Mouse (Mus musculus) heart, embryonic 11.5 days (tissue): ENCODE data around the gene Kcnb1. TPM values are rescaled to one million over a fixed set of nuclear protein-coding genes. Genes with fewer than 3 reads are reported as not detected.
A peak's percentile ranks its signal among the peaks of the same experiment; 100 is the strongest.

ENCODE experiments used
- ATAC-seq: fragments of 200-750 bp; cut with Nextera tagmentation; replicated peaks from 2 replicates; pipeline ENCODE4 v1.8.0; 2017; ENCODE audit warnings: moderate library complexity; ENCODE audit not compliant: insufficient number of reproducible peaks, low FRiP score, low TSS enrichment
- H3K27ac ChIP-seq: fragments of 300-500 bp; sonication (generic); 2 replicates; pipeline ENCODE4 v1.5.1; 2014; ENCODE audit warnings: mild to moderate bottlenecking, low read depth, low read length
- H3K27me3 ChIP-seq: fragments of 300-500 bp; sonication (generic); 2 replicates; pipeline ENCODE4 v1.6.1; 2014; ENCODE audit warnings: mild to moderate bottlenecking, low read length, mixed read lengths; ENCODE audit not compliant: control insufficient read depth, insufficient read depth
- H3K36me3 ChIP-seq: fragments of 300-500 bp; sonication (generic); 2 replicates; pipeline ENCODE4 v1.6.1; 2014; ENCODE audit warnings: mild to moderate bottlenecking, low read length, moderate library complexity, mixed read lengths; ENCODE audit not compliant: control insufficient read depth, insufficient read depth
- H3K4me1 ChIP-seq: fragments of 300-500 bp; sonication (generic); 2 replicates; pipeline ENCODE4 v1.6.1; 2014; ENCODE audit warnings: low read length; ENCODE audit not compliant: control insufficient read depth, insufficient read depth
- H3K4me2 ChIP-seq: fragments of 300-500 bp; sonication (generic); 2 replicates; pipeline ENCODE4 v1.6.1; 2014; ENCODE audit warnings: mild to moderate bottlenecking, moderate library complexity
- H3K4me3 ChIP-seq: fragments of 300-500 bp; sonication (generic); 2 replicates; pipeline ENCODE4 v1.5.1; 2014; ENCODE audit warnings: low read depth, low read length
- H3K9ac ChIP-seq: fragments of 300-500 bp; sonication (generic); 2 replicates; pipeline ENCODE4 v1.6.1; 2014; ENCODE audit warnings: mild to moderate bottlenecking, low read depth, low read length, moderate library complexity
- H3K9me3 ChIP-seq: fragments of 300-500 bp; sonication (generic); replicated peaks from 2 replicates; pipeline ENCODE4 v1.6.1; 2016; ENCODE audit warnings: low read length; ENCODE audit not compliant: control insufficient read depth
- WGBS: fragments of 180-500 bp; shearing (Covaris S2); extraction: QIAGEN DNeasy Blood & Tissue Kit; methylation state at CpG from one replicate; pipeline ENCODE4 v1.1.7; 2014; ENCODE audit not compliant: insufficient replicate concordance; 5-methylcytosine and 5-hydroxymethylcytosine counted together
- polyA plus RNA-seq: library from polyadenylated mRNA; unstranded; fragments of >200 nt; fragmentation: Nextera tagmentation; extraction: Ambion mirVana; gene quantifications from 2 replicates; pipeline ENCODE4 v1.2.1, GENCODE M21; 2014

Gene Kcnb1
- polyA plus RNA-seq, 1 experiment from 2014 or later = 0.16 TPM

GRCm38 (mm10) chr2:167127404-167127803, 62.6 kb downstream of the Kcnb1 start:
- no peak for ATAC-seq
- H3K9me3 ChIP-seq = no peaks in the 10 kb centered on the region
- no peaks in the 10 kb centered on the region for H3K36me3 ChIP-seq
- H3K9ac ChIP-seq = no peak overlapping the region
- no peak overlapping the region for H3K27ac ChIP-seq
- H3K4me2 ChIP-seq = no peak overlapping the region
- whole genome bisulfite sequencing = 80% methylated on average over 5 of the region's 5 CpGs
- H3K27me3 ChIP-seq = peaks cover 9% of the 10 kb centered on the region
- no peak overlapping the region for H3K4me3 ChIP-seq
- H3K4me1 ChIP-seq = peaks cover 15% of the 10 kb centered on the region

- H3K9me3 ChIP-seq = no peaks in the 10 kb centered on the region
- H3K4me3 ChIP-seq = no peak overlapping the region
- no peak overlapping the region for H3K9ac ChIP-seq
- ATAC-seq = no peak
- H3K27ac ChIP-seq = no peak overlapping the region
- H3K27me3 ChIP-seq = peaks cover 9% of the 10 kb centered on the region
- peaks cover 11% of the 10 kb centered on the region for H3K4me1 ChIP-seq
- no peak overlapping the region for H3K4me2 ChIP-seq
- WGBS = 68% methylated on average over 4 of the region's 4 CpGs
- H3K36me3 ChIP-seq = no peaks in the 10 kb centered on the region
Measured at GRCm38 (mm10) chr2:167125781-167126180, 64.2 kb downstream of the Kcnb1 start.

DNA sequence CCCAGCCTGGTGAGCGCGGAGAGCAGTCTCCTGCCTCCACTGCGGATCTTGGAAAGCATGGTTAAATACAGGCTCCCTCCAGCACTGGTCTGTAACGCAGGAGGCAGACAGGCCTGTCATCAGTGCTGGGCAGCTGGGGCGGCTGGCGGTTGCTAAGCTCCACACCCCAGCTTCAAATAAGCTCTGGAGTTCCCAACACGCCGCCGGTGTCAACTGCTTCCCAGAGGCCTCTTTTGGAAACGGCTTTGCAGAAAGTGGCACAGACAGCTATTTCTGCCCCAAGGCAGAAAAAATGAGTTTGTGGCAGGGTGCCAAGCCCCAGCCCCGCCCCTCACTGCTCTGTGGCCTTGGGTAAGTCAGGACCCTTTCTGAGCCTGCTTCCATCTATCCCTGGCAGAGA, 66.0 kb downstream of the Kcnb1 start:
- no peak for ATAC-seq
- no peak overlapping the region for H3K9ac ChIP-seq
- no peaks in the 10 kb centered on the region for H3K9me3 ChIP-seq
- H3K27ac ChIP-seq = peak overlapping the region; percentile 24; the same call in 1 of the 2 replicates
- no peak overlapping the region for H3K4me2 ChIP-seq
- 37% methylated on average over 11 of the region's 11 CpGs for WGBS
- H3K4me3 ChIP-seq = no peak overlapping the region
- peaks cover 2% of the 10 kb centered on the region; the same call in 1 of the 2 replicates for H3K27me3 ChIP-seq
- no peaks in the 10 kb centered on the region for H3K36me3 ChIP-seq
- peaks cover 4% of the 10 kb centered on the region for H3K4me1 ChIP-seq

GRCm38 (mm10) chr2:167122737-167123136, 67.2 kb downstream of the Kcnb1 start:
- Histone ChIP-seq H3K4me2 (no peak overlapping the region), H3K4me3 (no peak overlapping the region), H3K27me3 (no peaks in the 10 kb centered on the region), H3K9ac (no peak overlapping the region), H3K36me3 (no peaks in the 10 kb centered on the region), H3K27ac (no peak overlapping the region), H3K9me3 (no peaks in the 10 kb centered on the region), H3K4me1 (no peaks in the 10 kb centered on the region)
- WGBS = 68% methylated on average over 6 of the region's 6 CpGs
- ATAC-seq = no peak

- Histone ChIP-seq H3K27ac (no peak overlapping the region), H3K4me3 (no peak overlapping the region), H3K9ac (no peak overlapping the region), H3K9me3 (no peaks in the 10 kb centered on the region), H3K4me2 (no peak overlapping the region), H3K27me3 (no peaks in the 10 kb centered on the region), H3K4me1 (no peaks in the 10 kb centered on the region), H3K36me3 (no peaks in the 10 kb centered on the region)
- WGBS = 79% methylated on average over 7 of the region's 7 CpGs
- ATAC-seq = no peak
Measured at GRCm38 (mm10) chr2:167121996-167122395, 68.0 kb downstream of the Kcnb1 start.

- H3K9ac ChIP-seq = no peak overlapping the region
- no peaks in the 10 kb centered on the region for H3K27me3 ChIP-seq
- H3K4me3 ChIP-seq = no peak overlapping the region
- ATAC-seq = no peak
- no peak overlapping the region for H3K27ac ChIP-seq
- no peaks in the 10 kb centered on the region for H3K9me3 ChIP-seq
- no peaks in the 10 kb centered on the region for H3K4me1 ChIP-seq
- H3K4me2 ChIP-seq = no peak overlapping the region
- H3K36me3 ChIP-seq = no peaks in the 10 kb centered on the region
- WGBS = 62% methylated on average over 6 of the region's 6 CpGs
Measured at GRCm38 (mm10) chr2:167121228-167121627, 68.7 kb downstream of the Kcnb1 start.

GRCm38 (mm10) chr2:167120186-167120830, 69.6 kb downstream of the Kcnb1 start:
- Histone ChIP-seq H3K27ac (no peak overlapping the region), H3K36me3 (no peaks in the 10 kb centered on the region), H3K9me3 (no peaks in the 10 kb centered on the region), H3K4me2 (no peak overlapping the region), H3K9ac (no peak overlapping the region), H3K27me3 (no peaks in the 10 kb centered on the region), H3K4me1 (no peaks in the 10 kb centered on the region), H3K4me3 (no peak overlapping the region)
- 75% methylated on average over 12 of the region's 12 CpGs for WGBS
- no peak for ATAC-seq

DNA sequence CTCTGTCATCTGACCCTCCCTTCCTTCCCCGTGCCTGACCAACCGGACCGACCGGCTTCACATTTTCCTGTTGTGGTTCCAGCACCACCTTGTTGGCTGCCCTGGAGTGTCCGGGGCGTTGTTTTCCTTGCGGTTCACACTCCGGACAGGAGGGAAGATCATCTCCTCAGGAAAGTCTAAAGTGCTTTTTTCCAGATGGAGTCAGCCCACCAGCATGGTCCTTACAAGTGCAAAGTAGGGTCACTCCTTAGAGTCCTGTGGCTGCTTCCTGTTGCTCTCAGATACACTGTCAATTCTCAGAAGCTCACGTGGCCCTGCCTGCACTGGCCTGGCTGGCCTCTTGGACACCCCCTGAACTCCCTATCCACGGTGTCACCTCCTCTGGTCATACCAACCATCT, 71.9 kb downstream of the Kcnb1 start:
- no peak overlapping the region for H3K27ac ChIP-seq
- H3K36me3 ChIP-seq = no peaks in the 10 kb centered on the region
- no peaks in the 10 kb centered on the region for H3K9me3 ChIP-seq
- H3K27me3 ChIP-seq = no peaks in the 10 kb centered on the region
- ATAC-seq = no peak
- no peak overlapping the region for H3K4me3 ChIP-seq
- 61% methylated on average over 10 of the region's 10 CpGs for WGBS
- H3K4me2 ChIP-seq = no peak overlapping the region
- H3K9ac ChIP-seq = no peak overlapping the region
- H3K4me1 ChIP-seq = no peaks in the 10 kb centered on the region

DNA sequence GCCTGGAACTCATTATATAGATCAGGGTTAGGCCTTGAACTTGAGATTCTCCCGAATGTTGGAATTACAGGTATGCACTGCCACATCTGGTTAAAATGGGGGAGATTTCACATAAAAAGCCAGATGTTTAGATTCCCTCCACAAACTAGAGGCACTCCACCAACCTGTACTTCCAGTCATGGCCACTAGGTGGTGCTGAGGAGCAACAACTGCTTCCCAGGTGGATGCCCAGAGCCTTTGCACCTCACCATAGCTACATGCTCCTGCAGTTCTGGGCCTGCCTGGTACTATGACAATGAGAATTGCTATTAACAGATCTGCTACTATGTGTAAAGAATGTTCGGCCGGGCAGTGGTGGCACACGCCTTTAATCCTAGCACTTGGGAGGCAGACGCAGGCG, 77.2 kb downstream of the Kcnb1 start:
- Histone ChIP-seq H3K27ac (no peak overlapping the region), H3K27me3 (peaks cover 4% of the 10 kb centered on the region; the same call in 1 of the 2 replicates), H3K4me2 (no peak overlapping the region), H3K4me1 (no peaks in the 10 kb centered on the region), H3K4me3 (no peak overlapping the region), H3K9ac (no peak overlapping the region), H3K36me3 (no peaks in the 10 kb centered on the region), H3K9me3 (no peaks in the 10 kb centered on the region)
- no peak for ATAC-seq
- WGBS = 37% methylated on average over 6 of the region's 6 CpGs
